Mouse (Mus musculus) heart, postnatal 25 days (tissue): Measurements from ENCODE around the gene AI987944. TPM values are rescaled to one million over a fixed set of nuclear protein-coding genes. Genes with fewer than 3 reads are reported as not detected.
A peak's percentile ranks its signal among the peaks of the same experiment; 100 is the strongest.

ENCODE experiments used
- DNase-seq: peaks from one replicate; pipeline ENCODE4 v3.0.0; 2022; ENCODE audit warnings: low spot score
- intact Hi-C: fragments of 180-260 bp; cut with DNase I; formaldehyde crosslinking; loops from one replicate; pipeline ENCODE4 v1.15.1; 2025
- total RNA-seq, 2 experiments: library from RNA; stranded (reverse); gene quantifications; 2 replicates each; pipeline ENCODE4 v1.2.3; 2021

The AI987944 gene
- total RNA-seq, result 10 to 100 TPM in 1 of 2 experiments, 1 to 10 TPM in 1; 7.7 to 11.5 TPM

- DNase-seq, result peak; percentile 68
- intact Hi-C loops, result loop anchor here (10.0 kb wide), 1 partner anchor 241 kb away; the partner anchor contains the start of gene Zfp788
Measured at GRCm38 (mm10) chr7:41393048-41393971, at the start of gene AI987944. Gene AI987944 (minus strand): TSS chr7:41393379.

- intact Hi-C loops, result loop anchor here (2.0 to 10.0 kb wide), 2 partner anchors 101 to 241 kb away; partner anchors contain the start of gene Zfp788
- no peak for DNase-seq
Measured at GRCm38 (mm10) chr7:41394130-41394529, 951 bp upstream of the AI987944 start.

Other genes with a start within 250 kb of the AI987944 start
- not detected for gene Gm5592, start 239.5 kb downstream of the AI987944 start, total RNA-seq
- under 1 TPM; 0.11 to 0.23 TPM for gene Vmn2r57, start 55.3 kb upstream of the AI987944 start, total RNA-seq
- not detected for gene Gm20449, start 106.0 kb upstream of the AI987944 start, total RNA-seq
- 1 to 10 TPM; 4.8 to 5.1 TPM for gene AW146154, start 106.5 kb upstream of the AI987944 start, total RNA-seq
- gene Gm6871, start 180.3 kb upstream of the AI987944 start, total RNA-seq, result not detected
- 10 to 100 TPM; 10.2 to 10.8 TPM for gene 2610021A01Rik, start 205.9 kb upstream of the AI987944 start, total RNA-seq
- 1 to 10 TPM; 7.6 to 8.9 TPM for gene Zfp788, start 239.8 kb upstream of the AI987944 start, total RNA-seq